Mouse (Mus musculus) heart, postnatal 14 days (tissue): ENCODE measurements around the gene Zc3h12d. TPM values are rescaled to one million over a fixed set of nuclear protein-coding genes. Genes with fewer than 3 reads are reported as not detected.

Experiments used
- DNase-seq, 2 experiments: peaks; one replicate each; pipeline ENCODE4 v3.0.0; 2021 to 2022
- intact Hi-C: fragments of 180-260 bp; cut with DNase I; formaldehyde crosslinking; loops from one replicate; pipeline ENCODE4 v1.15.1; 2025
- long read RNA-seq, 2 experiments: library from polyadenylated mRNA; stranded (forward); transcript quantifications; one replicate each; pipeline ENCODE4 v2.0.0; 2021
- total RNA-seq, 2 experiments: library from RNA; stranded (reverse); gene quantifications; 2 replicates each; pipeline ENCODE4 v1.2.3; 2021

The Zc3h12d gene
- total RNA-seq = under 1 TPM; 0.24 to 0.29 TPM
- long read RNA-seq, experiment 1 = 0 reads
- long read RNA-seq, experiment 2 = 0 reads

- DNase-seq = peak; percentile 31 to 43
- intact Hi-C loops = loop anchor here (5.0 kb wide), 1 partner anchor 35 kb away; no protein-coding TSS in a partner anchor
Observed at GRCm38 (mm10) chr10:7832171-7832676, at the start of gene Zc3h12d. Gene Zc3h12d (plus strand): TSS chr10:7832470.

GRCm38 (mm10) chr10:7787319-7787718 is 45.0 kb upstream of the Zc3h12d start:
- intact Hi-C loops = no loop called here
- DNase-seq = no peak

- DNase-seq = no peak
- intact Hi-C loops = no loop called here
Observed at GRCm38 (mm10) chr10:7792254-7792750, 40.0 kb upstream of the Zc3h12d start.

GRCm38 (mm10) chr10:7792751-7793385 is 39.4 kb upstream of the Zc3h12d start, which contains the start of the genes Ginm1 and Ppil4:
Gene Ginm1 (minus strand): TSS chr10:7792824.
Gene Ppil4 (plus strand): TSS chr10:7792891.
- intact Hi-C loops = no loop called here

GRCm38 (mm10) chr10:7801258-7801657 is 31.0 kb upstream of the Zc3h12d start:
- no peak for DNase-seq
- intact Hi-C loops = no loop called here

More at GRCm38 (mm10) chr10:7792751-7793385, 39.4 kb upstream of the Zc3h12d start, which contains the start of the genes Ginm1 and Ppil4:
- peak; percentile 93 to 96 for DNase-seq

- DNase-seq = no peak
- intact Hi-C loops = no loop called here
Observed at GRCm38 (mm10) chr10:7802519-7803140, 29.6 kb upstream of the Zc3h12d start.

- intact Hi-C loops = loop anchor here (2.0 to 5.0 kb wide), 3 partner anchors 72 to 431 kb away; no protein-coding TSS in a partner anchor
- DNase-seq = peak; percentile 34 to 64
Observed at GRCm38 (mm10) chr10:7809937-7810336, 22.3 kb upstream of the Zc3h12d start.

- intact Hi-C loops = no loop called here
- DNase-seq = no peak
Observed at GRCm38 (mm10) chr10:7816476-7816875, 15.8 kb upstream of the Zc3h12d start.

- DNase-seq = no peak
- intact Hi-C loops = no loop called here
Observed at GRCm38 (mm10) chr10:7818676-7819075, 13.6 kb upstream of the Zc3h12d start.

- DNase-seq = no peak
Observed at GRCm38 (mm10) chr10:7819156-7819555, 13.1 kb upstream of the Zc3h12d start.

GRCm38 (mm10) chr10:7819603-7820002 is 12.7 kb upstream of the Zc3h12d start:
- no peak for DNase-seq
- intact Hi-C loops = no loop called here

More at GRCm38 (mm10) chr10:7819156-7819555, 13.1 kb upstream of the Zc3h12d start:
- intact Hi-C loops = no loop called here

GRCm38 (mm10) chr10:7820171-7820570 is 12.1 kb upstream of the Zc3h12d start:
- no peak for DNase-seq
- intact Hi-C loops = no loop called here

GRCm38 (mm10) chr10:7821981-7822380 is 10.3 kb upstream of the Zc3h12d start:
- DNase-seq = no peak
- intact Hi-C loops = no loop called here

- intact Hi-C loops = no loop called here
- no peak for DNase-seq
Observed at GRCm38 (mm10) chr10:7824663-7825280, 7.5 kb upstream of the Zc3h12d start.

GRCm38 (mm10) chr10:7825281-7825665 is 7.0 kb upstream of the Zc3h12d start:
- no peak for DNase-seq
- intact Hi-C loops = no loop called here

- intact Hi-C loops = no loop called here
- DNase-seq = no peak
Observed at GRCm38 (mm10) chr10:7826106-7826505, 6.2 kb upstream of the Zc3h12d start.

GRCm38 (mm10) chr10:7833377-7834165 is 1.3 kb downstream of the Zc3h12d start:
- intact Hi-C loops = loop anchor here (5.0 kb wide), 1 partner anchor 34 kb away; no protein-coding TSS in a partner anchor
- DNase-seq = no peak

- intact Hi-C loops = loop anchor here (5.0 kb wide), 1 partner anchor 33 kb away; no protein-coding TSS in a partner anchor
- no peak for DNase-seq
Observed at GRCm38 (mm10) chr10:7834671-7835225, 2.5 kb downstream of the Zc3h12d start.

GRCm38 (mm10) chr10:7836902-7837301 is 4.6 kb downstream of the Zc3h12d start:
- intact Hi-C loops = no loop called here
- no peak for DNase-seq

GRCm38 (mm10) chr10:7837446-7837845 is 5.2 kb downstream of the Zc3h12d start:
- DNase-seq = no peak
- intact Hi-C loops = no loop called here
